Mouse (Mus musculus): ENCODE measurements around the gene E2f2.

DNA sequence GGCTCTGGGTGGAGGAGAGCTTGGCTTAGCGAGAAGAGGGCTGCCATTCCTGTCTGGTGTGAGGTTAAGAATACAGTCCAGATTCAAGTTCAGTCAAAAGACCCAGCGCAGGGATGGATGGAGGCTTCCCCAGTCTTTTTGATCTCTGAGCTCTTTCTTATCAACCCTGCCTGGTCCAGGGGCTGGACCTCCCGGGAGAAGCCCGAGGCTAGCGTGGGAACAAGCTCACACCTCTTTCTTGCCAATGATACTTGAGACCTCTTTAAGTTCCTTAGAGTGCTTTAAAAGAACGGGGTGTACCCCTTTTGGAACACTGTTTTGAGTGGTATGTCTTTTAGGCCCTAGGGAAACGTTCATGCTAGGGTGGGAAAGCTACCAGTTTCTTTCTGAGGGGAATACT lies 22.8 kb downstream of the E2f2 start:
- TF ChIP-seq POLR2A (IDR thresholded peaks at IDR 0.05; ENCODE audit: borderline replicate concordance, insufficient read depth, low read length) (no peak), CTCF (IDR thresholded peaks at IDR 0.05; ENCODE audit: borderline replicate concordance, insufficient read depth, low read depth, low read length) (no peak)

Measured in cerebellum, adult 2 months (tissue).